Mouse (Mus musculus) midbrain, embryonic 10.5 days (tissue): Measurements from ENCODE around the gene Cep112. TPM values are rescaled to one million over a fixed set of nuclear protein-coding genes. Genes with fewer than 3 reads are reported as not detected.
"Not testable (repeated sequence)": the region's sequence is repeated elsewhere in the genome, so short reads cannot be mapped to it uniquely, and the experiment has no call there.

Experiments
- DNase-seq: peaks from one replicate; pipeline ENCODE4 v3.0.0-alpha.2; 2017; ENCODE audit warnings: low spot score
- H3K27ac ChIP-seq: fragments of 300-500 bp; sonication (generic); replicated peaks from 2 replicates; pipeline ENCODE4 v1.5.1; 2016; ENCODE audit warnings: mild to moderate bottlenecking
- H3K27me3 ChIP-seq: fragments of 300-500 bp; sonication (generic); 2 replicates; pipeline ENCODE4 v1.6.1; 2016; ENCODE audit warnings: low read depth, mild to moderate bottlenecking; ENCODE audit not compliant: poor library complexity, severe bottlenecking
- H3K36me3 ChIP-seq: fragments of 300-500 bp; sonication (generic); 2 replicates; pipeline ENCODE4 v1.6.1; 2016; ENCODE audit warnings: mild to moderate bottlenecking, moderate library complexity
- H3K4me1 ChIP-seq: fragments of 300-500 bp; sonication (generic); 2 replicates; pipeline ENCODE4 v1.6.1; 2016
- H3K4me3 ChIP-seq: fragments of 300-500 bp; sonication (generic); 2 replicates; pipeline ENCODE4 v1.5.1; 2016; ENCODE audit warnings: mild to moderate bottlenecking, moderate library complexity
- H3K9me3 ChIP-seq: fragments of 300-500 bp; sonication (generic); replicated peaks from 2 replicates; pipeline ENCODE4 v1.6.1; 2016; ENCODE audit warnings: mild to moderate bottlenecking
- WGBS: fragments of 180-500 bp; shearing (Covaris S2); methylation state at CpG from one replicate; pipeline ENCODE4 v1.1.7; 2016; 5-methylcytosine and 5-hydroxymethylcytosine counted together
- polyA plus RNA-seq: library from polyadenylated mRNA; unstranded; fragments of >200 nt; fragmentation: Nextera tagmentation; extraction: Ambion mirVana; gene quantifications from 2 replicates; pipeline ENCODE4 v1.2.1, GENCODE M21; 2016

The Cep112 gene
- polyA plus RNA-seq, 1 experiment from 2014 or later: 13.3 TPM

GRCm38 (mm10) chr11:108845971-108846370 lies 421.0 kb downstream of the Cep112 start:
- H3K4me3 ChIP-seq: no peak overlapping the region
- no peaks in the 10 kb centered on the region for H3K27me3 ChIP-seq
- H3K9me3 ChIP-seq: peaks cover 2% of the 10 kb centered on the region; the same call in 1 of the 2 replicates
- H3K4me1 ChIP-seq: 0 out of 2 replicates have a peak, but pooled peaks cover 11% of the 10 kb centered on the region
- H3K36me3 ChIP-seq: no peaks in the 10 kb centered on the region
- 86% methylated on average over 2 of the region's 2 CpGs for WGBS
- H3K27ac ChIP-seq: no peak overlapping the region
- no peak for DNase-seq

- H3K4me3 ChIP-seq: no peak overlapping the region
- peaks cover 5% of the 10 kb centered on the region; the same call in 1 of the 2 replicates for H3K9me3 ChIP-seq
- no peak overlapping the region for H3K27ac ChIP-seq
- no peaks in the 10 kb centered on the region for H3K36me3 ChIP-seq
- 0 out of 2 replicates have a peak, but pooled peaks cover 11% of the 10 kb centered on the region for H3K4me1 ChIP-seq
- H3K27me3 ChIP-seq: no peaks in the 10 kb centered on the region
- 94% methylated on average over 3 of the region's 3 CpGs for WGBS
- DNase-seq: no peak
Measured at GRCm38 (mm10) chr11:108846479-108846878, 421.5 kb downstream of the Cep112 start.

DNA sequence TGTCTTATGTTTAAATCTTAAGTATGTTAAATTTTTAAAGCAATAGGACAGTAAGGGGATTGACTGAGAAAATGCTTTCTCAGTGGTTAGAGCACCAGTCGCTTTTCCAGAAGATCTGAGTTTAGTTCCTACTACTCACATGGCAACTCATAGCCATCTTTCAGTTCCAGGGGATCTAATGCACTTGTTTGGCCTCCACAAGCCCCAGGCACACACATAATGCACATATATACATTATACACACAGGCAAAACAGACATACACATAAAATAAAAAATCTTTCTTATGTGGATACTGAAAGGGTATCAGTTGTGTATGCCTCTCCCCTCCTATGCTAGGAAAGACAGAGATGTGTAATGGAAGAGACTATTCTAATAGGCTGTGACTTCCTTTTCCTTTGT lies 426.8 kb downstream of the Cep112 start:
- Histone ChIP-seq H3K36me3 (no peaks in the 10 kb centered on the region), H3K9me3 (peaks cover 5% of the 10 kb centered on the region; the same call in 1 of the 2 replicates), H3K4me3 (no peak overlapping the region), H3K27me3 (no peaks in the 10 kb centered on the region), H3K27ac (no peak overlapping the region), H3K4me1 (peaks cover 3% of the 10 kb centered on the region; the same call in 1 of the 2 replicates)
- whole genome bisulfite sequencing: 97% methylated on average over 1 of the region's 1 CpGs
- no peak for DNase-seq

- Histone ChIP-seq H3K27ac (peak overlapping the region; percentile 63), H3K27me3 (no peaks in the 10 kb centered on the region), H3K36me3 (no peaks in the 10 kb centered on the region), H3K4me1 (peaks cover 21% of the 10 kb centered on the region), H3K4me3 (no peak overlapping the region), H3K9me3 (no peaks in the 10 kb centered on the region)
- DNase-seq: no peak
- 66% methylated on average over 6 of the region's 6 CpGs for WGBS
Measured at GRCm38 (mm10) chr11:108857254-108857653, 432.3 kb downstream of the Cep112 start.

DNA sequence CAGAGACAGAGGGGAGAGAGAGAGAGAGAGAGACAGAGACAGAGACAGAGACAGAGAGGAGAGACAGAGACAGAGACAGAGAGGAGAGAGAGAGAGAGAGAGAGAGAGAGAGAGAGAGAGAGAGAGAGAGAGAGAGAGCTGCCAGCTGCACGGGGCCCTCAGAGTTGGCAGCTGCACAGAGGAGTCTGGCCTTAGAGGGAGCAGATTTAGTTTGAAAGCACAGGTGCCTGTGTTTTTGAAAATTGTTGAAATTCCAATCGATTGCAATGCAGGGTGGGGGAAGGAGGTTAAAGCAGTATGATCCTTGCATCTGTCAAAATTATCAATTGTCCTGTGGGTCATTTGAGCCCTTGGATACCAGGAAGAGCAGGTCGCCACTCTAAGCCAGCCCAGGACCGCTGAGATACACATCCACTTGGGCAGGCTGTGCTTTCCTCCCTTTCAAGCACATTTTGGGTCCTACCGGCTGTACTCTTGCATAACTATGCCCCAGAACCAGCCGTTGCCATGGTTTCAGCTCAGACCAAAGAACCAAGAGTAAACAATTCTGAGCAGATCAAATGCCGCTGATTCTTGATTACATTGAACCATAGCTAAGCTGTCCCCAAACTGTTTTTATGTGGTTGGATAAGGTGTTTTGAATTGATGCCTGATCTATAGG lies 432.8 kb downstream of the Cep112 start:
- DNase-seq: peak; percentile 36
- H3K9me3 ChIP-seq: no peaks in the 10 kb centered on the region
- H3K4me3 ChIP-seq: no peak overlapping the region
- no peaks in the 10 kb centered on the region for H3K27me3 ChIP-seq
- peaks cover 25% of the 10 kb centered on the region for H3K4me1 ChIP-seq
- H3K27ac ChIP-seq: peak overlapping the region; percentile 63
- WGBS: 38% methylated on average over 7 of the region's 7 CpGs
- H3K36me3 ChIP-seq: no peaks in the 10 kb centered on the region

DNA sequence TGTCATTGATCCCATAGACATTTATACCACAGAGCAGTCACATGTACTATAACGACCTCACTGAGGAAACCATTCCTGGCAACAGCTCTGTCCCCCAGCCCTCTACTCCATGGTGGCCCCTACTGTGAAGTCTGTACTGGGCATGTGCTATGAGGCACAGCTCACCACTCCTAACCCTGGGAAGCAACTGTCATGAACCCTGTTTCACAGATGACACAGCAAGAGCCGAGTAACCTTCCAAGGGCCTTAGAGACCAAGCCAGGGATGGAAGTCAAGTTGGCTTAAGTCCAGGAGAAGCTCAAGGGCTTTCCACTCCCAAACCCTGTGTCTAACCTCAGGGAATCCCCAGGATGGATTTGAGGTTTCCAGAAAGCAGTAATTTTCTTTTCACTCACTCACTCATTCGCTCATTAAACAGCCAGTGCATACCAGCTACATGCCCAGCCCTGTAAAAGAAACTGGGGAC lies 433.4 kb downstream of the Cep112 start:
- Histone ChIP-seq H3K27ac (0 out of 2 replicates have a peak overlapping the region, but pooled peaks have one; percentile 18), H3K27me3 (no peaks in the 10 kb centered on the region), H3K9me3 (no peaks in the 10 kb centered on the region), H3K4me1 (peaks cover 25% of the 10 kb centered on the region), H3K36me3 (no peaks in the 10 kb centered on the region), H3K4me3 (no peak overlapping the region)
- DNase-seq: no peak
- 70% methylated on average over 3 of the region's 3 CpGs for WGBS

DNA sequence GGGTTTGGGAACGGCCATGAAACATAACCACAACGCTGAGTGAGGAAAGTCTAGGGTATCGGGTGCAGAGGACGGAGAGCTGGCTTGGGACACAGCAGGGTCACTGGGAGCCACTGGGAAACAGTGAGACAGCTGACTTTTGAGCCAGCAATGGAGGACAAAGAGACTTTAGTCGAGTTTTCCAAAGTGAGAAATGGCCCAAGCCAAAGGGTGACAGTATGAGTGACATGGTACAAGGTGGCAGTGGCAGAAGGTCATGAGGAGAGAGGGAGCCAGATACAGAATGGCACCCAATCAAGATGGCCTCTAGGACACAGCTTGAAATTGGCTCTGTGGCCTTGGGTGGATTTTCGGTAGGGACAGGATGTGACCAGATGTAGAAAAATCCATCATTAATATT lies 433.9 kb downstream of the Cep112 start:
- Histone ChIP-seq H3K4me3 (no peak overlapping the region), H3K27ac (no peak overlapping the region), H3K36me3 (no peaks in the 10 kb centered on the region), H3K27me3 (no peaks in the 10 kb centered on the region), H3K9me3 (no peaks in the 10 kb centered on the region), H3K4me1 (peaks cover 23% of the 10 kb centered on the region)
- WGBS: 90% methylated on average over 6 of the region's 6 CpGs
- no peak for DNase-seq

- Histone ChIP-seq H3K4me1 (peaks cover 20% of the 10 kb centered on the region), H3K27ac (no peak overlapping the region; the same call in 1 of the 2 replicates), H3K4me3 (no peak overlapping the region), H3K36me3 (no peaks in the 10 kb centered on the region), H3K27me3 (no peaks in the 10 kb centered on the region), H3K9me3 (no peaks in the 10 kb centered on the region)
- DNase-seq: no peak
- 85% methylated on average over 6 of the region's 6 CpGs for WGBS
Measured at GRCm38 (mm10) chr11:108862360-108862759, 437.4 kb downstream of the Cep112 start.

GRCm38 (mm10) chr11:108865746-108866145 lies 440.8 kb downstream of the Cep112 start:
- no peak for DNase-seq
- H3K9me3 ChIP-seq: no peaks in the 10 kb centered on the region
- no peaks in the 10 kb centered on the region for H3K36me3 ChIP-seq
- H3K4me1 ChIP-seq: peaks cover 9% of the 10 kb centered on the region
- H3K4me3 ChIP-seq: no peak overlapping the region
- no peak overlapping the region for H3K27ac ChIP-seq
- H3K27me3 ChIP-seq: no peaks in the 10 kb centered on the region
- WGBS: 75% methylated on average over 8 of the region's 8 CpGs

DNA sequence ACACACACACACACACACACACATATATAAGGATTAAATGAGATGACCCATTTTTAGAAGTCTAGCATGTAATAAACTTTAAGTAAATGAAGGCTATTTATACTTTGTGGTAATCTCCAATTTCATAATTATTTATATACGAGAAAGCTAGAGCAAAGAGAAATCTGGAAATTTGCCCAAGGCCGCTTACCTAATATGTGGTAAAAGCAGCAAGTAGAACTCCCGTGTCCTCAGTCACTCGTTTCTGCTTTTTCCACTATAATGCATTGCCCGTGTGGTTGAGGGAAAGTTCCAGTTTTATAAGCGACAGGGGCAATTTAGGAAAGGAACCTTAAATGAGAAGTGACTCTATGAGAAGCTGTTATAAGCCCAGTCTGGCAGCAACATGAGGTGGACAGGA lies 442.5 kb downstream of the Cep112 start:
- H3K4me1 ChIP-seq: peaks cover 12% of the 10 kb centered on the region
- 96% methylated on average over 6 of the region's 6 CpGs for WGBS
- H3K4me3 ChIP-seq: no peak overlapping the region
- no peak for DNase-seq
- H3K9me3 ChIP-seq: no peaks in the 10 kb centered on the region
- no peak overlapping the region for H3K27ac ChIP-seq
- no peaks in the 10 kb centered on the region for H3K27me3 ChIP-seq
- no peaks in the 10 kb centered on the region for H3K36me3 ChIP-seq

- not testable (repeated sequence) for DNase-seq, H3K4me1 ChIP-seq, H3K4me3 ChIP-seq, H3K9me3 ChIP-seq, H3K27ac ChIP-seq, H3K27me3 ChIP-seq, H3K36me3 ChIP-seq
- WGBS: 97% methylated on average over 1 of the region's 1 CpGs
Measured at GRCm38 (mm10) chr11:108871284-108871683, 446.3 kb downstream of the Cep112 start.

- Histone ChIP-seq H3K4me3 (no peak overlapping the region), H3K4me1 (peaks cover 9% of the 10 kb centered on the region), H3K27ac (no peak overlapping the region), H3K27me3 (no peaks in the 10 kb centered on the region), H3K36me3 (no peaks in the 10 kb centered on the region), H3K9me3 (no peaks in the 10 kb centered on the region)
- DNase-seq: no peak
- 86% methylated on average over 3 of the region's 3 CpGs for WGBS
Measured at GRCm38 (mm10) chr11:108871748-108872147, 446.8 kb downstream of the Cep112 start.

- Histone ChIP-seq H3K4me3 (no peak overlapping the region), H3K27me3 (no peaks in the 10 kb centered on the region), H3K36me3 (no peaks in the 10 kb centered on the region), H3K9me3 (no peaks in the 10 kb centered on the region), H3K4me1 (peaks cover 17% of the 10 kb centered on the region), H3K27ac (no peak overlapping the region)
- 85% methylated on average over 7 of the region's 7 CpGs for WGBS
- no peak for DNase-seq
Measured at GRCm38 (mm10) chr11:108876633-108877205, 451.7 kb downstream of the Cep112 start.
